Mouse (Mus musculus): ENCODE measurements around the gene Sit1. TPM values are rescaled to one million over a fixed set of nuclear protein-coding genes. Genes with fewer than 3 reads are reported as not detected.

The Sit1 gene
- polyA plus RNA-seq, 1 experiment from 2014 or later: not detected

- no peaks in the 10 kb centered on the region for H3K9me3 ChIP-seq
- H3K4me1 ChIP-seq: peaks cover 49% of the 10 kb centered on the region
- peak; percentile 67 for ATAC-seq (ENCODE audit: extremely low read depth, insufficient number of reproducible peaks, low FRiP score, low TSS enrichment)
- H3K9ac ChIP-seq: peak within 1 kb of the TSS; percentile 84
- H3K4me3 ChIP-seq: peak within 1 kb of the TSS; percentile 66
- H3K27me3 ChIP-seq (replicated peaks): no peaks in the 10 kb centered on the region
- H3K4me2 ChIP-seq: peak within 1 kb of the TSS; percentile 80
- H3K27ac ChIP-seq (replicated peaks): peak within 1 kb of the TSS; percentile 66
- peaks cover 24% of the 10 kb centered on the region for H3K36me3 ChIP-seq
- WGBS: 6% methylated on average over 50 of the region's 50 CpGs
Measured at GRCm38 (mm10) chr4:43499407-43500333, 16.1 kb upstream of the Sit1 start, which contains the start of gene Arhgef39. Arhgef39 (minus strand) TSS chr4:43499695.

- Histone ChIP-seq H3K36me3 (peaks cover 24% of the 10 kb centered on the region), H3K9ac (peak overlapping the region; percentile 84), H3K4me3 (peak overlapping the region; percentile 66), H3K9me3 (no peaks in the 10 kb centered on the region), H3K4me1 (peaks cover 56% of the 10 kb centered on the region), H3K27me3 (replicated peaks) (no peaks in the 10 kb centered on the region), H3K27ac (replicated peaks) (peak overlapping the region; percentile 66; the same call in 1 of the 2 replicates), H3K4me2 (peak overlapping the region; percentile 80)
- 12% methylated on average over 8 of the region's 8 CpGs for whole genome bisulfite sequencing
- no peak for ATAC-seq (ENCODE audit: extremely low read depth, insufficient number of reproducible peaks, low FRiP score, low TSS enrichment)
Measured at GRCm38 (mm10) chr4:43498983-43499382, 15.4 kb upstream of the Sit1 start.

GRCm38 (mm10) chr4:43497946-43498345 is 14.4 kb upstream of the Sit1 start:
- Histone ChIP-seq H3K9me3 (no peaks in the 10 kb centered on the region), H3K27ac (replicated peaks) (no peak overlapping the region), H3K4me1 (peaks cover 58% of the 10 kb centered on the region), H3K9ac (peak overlapping the region; percentile 84), H3K27me3 (replicated peaks) (no peaks in the 10 kb centered on the region), H3K4me2 (peak overlapping the region; percentile 80), H3K4me3 (peak overlapping the region; percentile 66), H3K36me3 (peaks cover 24% of the 10 kb centered on the region)
- WGBS: 52% methylated on average over 4 of the region's 4 CpGs
- ATAC-seq (ENCODE audit: extremely low read depth, insufficient number of reproducible peaks, low FRiP score, low TSS enrichment): no peak

GRCm38 (mm10) chr4:43497405-43497804 is 13.9 kb upstream of the Sit1 start:
- Histone ChIP-seq H3K4me1 (peaks cover 58% of the 10 kb centered on the region), H3K9ac (peak overlapping the region; percentile 84), H3K4me3 (peak overlapping the region; percentile 66), H3K36me3 (peaks cover 24% of the 10 kb centered on the region), H3K9me3 (no peaks in the 10 kb centered on the region), H3K27me3 (replicated peaks) (no peaks in the 10 kb centered on the region), H3K27ac (replicated peaks) (no peak overlapping the region), H3K4me2 (peak overlapping the region; percentile 80)
- WGBS: 84% methylated on average over 8 of the region's 8 CpGs
- no peak for ATAC-seq (ENCODE audit: extremely low read depth, insufficient number of reproducible peaks, low FRiP score, low TSS enrichment)

GRCm38 (mm10) chr4:43496587-43496986 is 13.1 kb upstream of the Sit1 start:
- Histone ChIP-seq H3K27me3 (replicated peaks) (no peaks in the 10 kb centered on the region), H3K4me2 (no peak overlapping the region), H3K4me1 (peaks cover 58% of the 10 kb centered on the region), H3K36me3 (peaks cover 24% of the 10 kb centered on the region), H3K4me3 (no peak overlapping the region), H3K9me3 (no peaks in the 10 kb centered on the region), H3K9ac (peak overlapping the region; percentile 42; the same call in 1 of the 2 replicates), H3K27ac (replicated peaks) (no peak overlapping the region)
- WGBS: 30% methylated on average over 6 of the region's 6 CpGs
- ATAC-seq (ENCODE audit: extremely low read depth, insufficient number of reproducible peaks, low FRiP score, low TSS enrichment): no peak

GRCm38 (mm10) chr4:43493846-43494240 is 10.3 kb upstream of the Sit1 start:
- peak overlapping the region; percentile 86 for H3K4me3 ChIP-seq
- ATAC-seq (ENCODE audit: extremely low read depth, insufficient number of reproducible peaks, low FRiP score, low TSS enrichment): no peak
- H3K4me1 ChIP-seq: peaks cover 51% of the 10 kb centered on the region
- peaks cover 24% of the 10 kb centered on the region for H3K36me3 ChIP-seq
- H3K9me3 ChIP-seq: no peaks in the 10 kb centered on the region; the same call in 1 of the 2 replicates
- 2% methylated on average over 9 of the region's 9 CpGs for WGBS
- peak overlapping the region; percentile 94 for H3K27ac ChIP-seq (replicated peaks)
- peak overlapping the region; percentile 78 for H3K4me2 ChIP-seq
- H3K9ac ChIP-seq: peak overlapping the region; percentile 93
- no peaks in the 10 kb centered on the region for H3K27me3 ChIP-seq (replicated peaks)

GRCm38 (mm10) chr4:43493186-43493845 is 9.8 kb upstream of the Sit1 start:
- ATAC-seq (ENCODE audit: extremely low read depth, insufficient number of reproducible peaks, low FRiP score, low TSS enrichment): peak; percentile 84

GRCm38 (mm10) chr4:43492821-43493185 is 9.3 kb upstream of the Sit1 start, which contains the start of gene Ccdc107:
Ccdc107 (plus strand) TSS chr4:43492900.
- Histone ChIP-seq H3K9ac (peak within 1 kb of the TSS; percentile 93), H3K4me2 (peak within 1 kb of the TSS; percentile 78), H3K9me3 (no peaks in the 10 kb centered on the region; the same call in 1 of the 2 replicates), H3K4me3 (peak within 1 kb of the TSS; percentile 86), H3K27me3 (replicated peaks) (no peaks in the 10 kb centered on the region), H3K4me1 (peaks cover 40% of the 10 kb centered on the region), H3K27ac (replicated peaks) (peak within 1 kb of the TSS; percentile 94), H3K36me3 (peaks cover 24% of the 10 kb centered on the region)
- under 1% methylated on average over 25 of the region's 25 CpGs for WGBS
- ATAC-seq (ENCODE audit: extremely low read depth, insufficient number of reproducible peaks, low FRiP score, low TSS enrichment): peak; percentile 93

More at GRCm38 (mm10) chr4:43493186-43493845, 9.8 kb upstream of the Sit1 start:
- WGBS: under 1% methylated on average over 47 of the region's 47 CpGs
- H3K4me2 ChIP-seq: peak overlapping the region; percentile 78
- no peaks in the 10 kb centered on the region for H3K27me3 ChIP-seq (replicated peaks)
- H3K4me1 ChIP-seq: peaks cover 45% of the 10 kb centered on the region
- H3K9me3 ChIP-seq: no peaks in the 10 kb centered on the region; the same call in 1 of the 2 replicates
- peaks cover 24% of the 10 kb centered on the region for H3K36me3 ChIP-seq
- peak overlapping the region; percentile 94 for H3K27ac ChIP-seq (replicated peaks)
- H3K9ac ChIP-seq: peak overlapping the region; percentile 93
- peak overlapping the region; percentile 86 for H3K4me3 ChIP-seq

GRCm38 (mm10) chr4:43492101-43492820 is 8.7 kb upstream of the Sit1 start:
- H3K4me1 ChIP-seq: peaks cover 35% of the 10 kb centered on the region
- H3K27ac ChIP-seq (replicated peaks): peak overlapping the region; percentile 94
- peak overlapping the region; percentile 86 for H3K4me3 ChIP-seq
- H3K9me3 ChIP-seq: no peaks in the 10 kb centered on the region; the same call in 1 of the 2 replicates
- 44% methylated on average over 12 of the region's 12 CpGs for WGBS
- no peak for ATAC-seq (ENCODE audit: extremely low read depth, insufficient number of reproducible peaks, low FRiP score, low TSS enrichment)
- peak overlapping the region; percentile 39; the same call in 1 of the 2 replicates for H3K9ac ChIP-seq
- H3K4me2 ChIP-seq: peak overlapping the region; percentile 78
- H3K36me3 ChIP-seq: peaks cover 21% of the 10 kb centered on the region
- no peaks in the 10 kb centered on the region for H3K27me3 ChIP-seq (replicated peaks)

- H3K27me3 ChIP-seq (replicated peaks): no peaks in the 10 kb centered on the region
- peaks cover 7% of the 10 kb centered on the region for H3K36me3 ChIP-seq
- no peak overlapping the region for H3K4me2 ChIP-seq
- peaks cover 21% of the 10 kb centered on the region for H3K4me1 ChIP-seq
- no peak overlapping the region for H3K27ac ChIP-seq (replicated peaks)
- H3K9me3 ChIP-seq: no peaks in the 10 kb centered on the region; the same call in 1 of the 2 replicates
- no peak for ATAC-seq (ENCODE audit: extremely low read depth, insufficient number of reproducible peaks, low FRiP score, low TSS enrichment)
- WGBS: 70% methylated on average over 5 of the region's 5 CpGs
- H3K4me3 ChIP-seq: no peak overlapping the region
- H3K9ac ChIP-seq: no peak overlapping the region
Measured at GRCm38 (mm10) chr4:43490801-43491200, 7.3 kb upstream of the Sit1 start.
